Mouse (Mus musculus) liver, embryonic 13.5 days (tissue): ENCODE data around the gene Olfr1281. TPM values are rescaled to one million over a fixed set of nuclear protein-coding genes. Genes with fewer than 3 reads are reported as not detected.
"Not testable (repeated sequence)": the region's sequence is repeated elsewhere in the genome, so short reads cannot be mapped to it uniquely, and the experiment has no call there.

Experiments
- ATAC-seq: fragments of 200-750 bp; cut with Nextera tagmentation; 2 replicates; pipeline ENCODE4 v1.8.0; 2017; ENCODE audit warnings: low read depth, mild to moderate bottlenecking, moderate number of reproducible peaks, moderate library complexity
- DNase-seq: peaks from one replicate; pipeline ENCODE4 v3.0.0; 2022
- H3K27ac ChIP-seq: fragments of 300-500 bp; sonication (generic); 2 replicates; pipeline ENCODE4 v1.5.1; 2015; ENCODE audit warnings: moderate library complexity, mild to moderate bottlenecking, inconsistent platforms
- H3K27me3 ChIP-seq: fragments of 300-500 bp; sonication (generic); 2 replicates; pipeline ENCODE4 v1.6.1; 2015; ENCODE audit warnings: mild to moderate bottlenecking, inconsistent platforms
- H3K36me3 ChIP-seq: fragments of 300-500 bp; sonication (generic); 2 replicates; pipeline ENCODE4 v1.6.1; 2015; ENCODE audit warnings: mild to moderate bottlenecking, inconsistent platforms
- H3K4me1 ChIP-seq: fragments of 300-500 bp; sonication (generic); replicated peaks from 2 replicates; pipeline ENCODE4 v1.6.1; 2015; ENCODE audit warnings: inconsistent platforms
- H3K4me2 ChIP-seq: fragments of 300-500 bp; sonication (generic); 2 replicates; pipeline ENCODE4 v1.6.1; 2015; ENCODE audit warnings: inconsistent platforms, mild to moderate bottlenecking, moderate library complexity
- H3K4me3 ChIP-seq: fragments of 300-500 bp; sonication (generic); replicated peaks from 2 replicates; pipeline ENCODE4 v1.5.1; 2015; ENCODE audit warnings: mild to moderate bottlenecking, inconsistent platforms
- H3K9ac ChIP-seq: fragments of 300-500 bp; sonication (generic); 2 replicates; pipeline ENCODE4 v1.6.1; 2015; ENCODE audit warnings: mild to moderate bottlenecking, inconsistent platforms
- H3K9me3 ChIP-seq: fragments of 300-500 bp; sonication (generic); replicated peaks from 2 replicates; pipeline ENCODE4 v1.6.1; 2016; ENCODE audit warnings: inconsistent platforms
- WGBS: fragments of 180-500 bp; shearing (Covaris S2); methylation state at CpG from one replicate; pipeline ENCODE4 v1.1.7; 2015; ENCODE audit not compliant: insufficient replicate concordance; 5-methylcytosine and 5-hydroxymethylcytosine counted together
- polyA plus RNA-seq: library from polyadenylated mRNA; unstranded; fragments of >200 nt; fragmentation: Nextera tagmentation; extraction: Ambion mirVana; gene quantifications from 2 replicates; pipeline ENCODE4 v1.2.1, GENCODE M21; 2015

Gene Olfr1281
- not detected in 2 replicates for polyA plus RNA-seq

- no peak within 1 kb of the TSS for H3K4me3 ChIP-seq
- no peak within 1 kb of the TSS for H3K9ac ChIP-seq
- H3K27ac ChIP-seq, result no peak within 1 kb of the TSS
- no peak for DNase-seq
- H3K27me3 ChIP-seq, result no peaks in the 10 kb centered on the region
- no peaks in the 10 kb centered on the region for H3K9me3 ChIP-seq
- H3K4me2 ChIP-seq, result no peak within 1 kb of the TSS
- 46% methylated on average over 2 of the region's 2 CpGs for WGBS
- no peak for ATAC-seq
- no peaks in the 10 kb centered on the region for H3K4me1 ChIP-seq
- no peaks in the 10 kb centered on the region for H3K36me3 ChIP-seq
Observed at GRCm38 (mm10) chr2:111326220-111326619, at the start of gene Olfr1281. Olfr1281 (plus strand) TSS chr2:111326520.

- H3K4me3 ChIP-seq, result no peak within 1 kb of the TSS
- H3K36me3 ChIP-seq, result no peaks in the 10 kb centered on the region
- no peaks in the 10 kb centered on the region for H3K4me1 ChIP-seq
- no peak within 1 kb of the TSS for H3K4me2 ChIP-seq
- no peak for DNase-seq
- H3K9ac ChIP-seq, result no peak within 1 kb of the TSS
- H3K27ac ChIP-seq, result no peak within 1 kb of the TSS
- no peaks in the 10 kb centered on the region; the same call in 1 of the 2 replicates for H3K9me3 ChIP-seq
- H3K27me3 ChIP-seq, result no peaks in the 10 kb centered on the region
- ATAC-seq, result no peak
Observed at GRCm38 (mm10) chr2:111289836-111290235, 36.5 kb upstream of the Olfr1281 start, which contains the start of gene Olfr1278. Olfr1278 (plus strand) TSS chr2:111290136.

GRCm38 (mm10) chr2:111298541-111298940, 27.8 kb upstream of the Olfr1281 start:
- Histone ChIP-seq H3K9ac (no peak overlapping the region), H3K36me3 (no peaks in the 10 kb centered on the region), H3K27ac (no peak overlapping the region), H3K4me3 (no peak overlapping the region), H3K4me2 (no peak overlapping the region), H3K4me1 (no peaks in the 10 kb centered on the region), H3K27me3 (no peaks in the 10 kb centered on the region), H3K9me3 (no peaks in the 10 kb centered on the region)
- DNase-seq (no peak), ATAC-seq (no peak)

GRCm38 (mm10) chr2:111300374-111300773, 25.9 kb upstream of the Olfr1281 start, which contains the start of gene Olfr1279:
Olfr1279 (plus strand) TSS chr2:111300635.
- no peak within 1 kb of the TSS for H3K27ac ChIP-seq
- no peak for ATAC-seq

GRCm38 (mm10) chr2:111313717-111314116, 12.6 kb upstream of the Olfr1281 start, which contains the start of gene Olfr1280:
Olfr1280 (plus strand) TSS chr2:111314017.
- DNase-seq (no peak), ATAC-seq (no peak)
- no peaks in the 10 kb centered on the region for H3K9me3 ChIP-seq
- no peaks in the 10 kb centered on the region for H3K36me3 ChIP-seq
- no peaks in the 10 kb centered on the region for H3K27me3 ChIP-seq
- H3K4me2 ChIP-seq, result no peak within 1 kb of the TSS
- H3K9ac ChIP-seq, result no peak within 1 kb of the TSS
- H3K4me3 ChIP-seq, result no peak within 1 kb of the TSS
- H3K4me1 ChIP-seq, result no peaks in the 10 kb centered on the region
- no peak within 1 kb of the TSS for H3K27ac ChIP-seq

More at GRCm38 (mm10) chr2:111300374-111300773, 25.9 kb upstream of the Olfr1281 start, which contains the start of gene Olfr1279:
- Histone ChIP-seq H3K9me3 (no peaks in the 10 kb centered on the region), H3K27me3 (no peaks in the 10 kb centered on the region), H3K36me3 (no peaks in the 10 kb centered on the region), H3K4me3 (no peak within 1 kb of the TSS), H3K4me1 (no peaks in the 10 kb centered on the region), H3K9ac (no peak within 1 kb of the TSS), H3K4me2 (no peak within 1 kb of the TSS)
- DNase-seq, result no peak

- H3K27me3 ChIP-seq, ATAC-seq, H3K4me1 ChIP-seq, DNase-seq, H3K4me3 ChIP-seq, H3K4me2 ChIP-seq, H3K36me3 ChIP-seq, H3K27ac ChIP-seq, H3K9me3 ChIP-seq, H3K9ac ChIP-seq: not testable (repeated sequence)
- WGBS, result 60% methylated on average over 5 of the region's 5 CpGs
Observed at GRCm38 (mm10) chr2:111333721-111334120, 7.4 kb downstream of the Olfr1281 start.

GRCm38 (mm10) chr2:111335976-111336375, 9.7 kb downstream of the Olfr1281 start, which contains the start of gene Olfr1282:
Olfr1282 (minus strand) TSS chr2:111336076.
- Histone ChIP-seq H3K27me3 (no peaks in the 10 kb centered on the region), H3K9me3 (no peaks in the 10 kb centered on the region), H3K4me2 (no peak within 1 kb of the TSS), H3K9ac (no peak within 1 kb of the TSS), H3K36me3 (no peaks in the 10 kb centered on the region), H3K27ac (no peak within 1 kb of the TSS), H3K4me1 (no peaks in the 10 kb centered on the region), H3K4me3 (no peak within 1 kb of the TSS)
- 43% methylated on average over 2 of the region's 2 CpGs for WGBS
- no peak for DNase-seq
- ATAC-seq, result no peak

GRCm38 (mm10) chr2:111366490-111366889, 40.2 kb downstream of the Olfr1281 start, which contains the start of gene Olfr1283:
Olfr1283 (plus strand) TSS chr2:111366790.
- no peaks in the 10 kb centered on the region for H3K27me3 ChIP-seq
- no peak for DNase-seq
- H3K9me3 ChIP-seq, result no peaks in the 10 kb centered on the region
- 49% methylated on average over 2 of the region's 2 CpGs for WGBS
- H3K4me1 ChIP-seq, result no peaks in the 10 kb centered on the region
- no peak within 1 kb of the TSS for H3K4me3 ChIP-seq
- no peak within 1 kb of the TSS for H3K4me2 ChIP-seq
- no peaks in the 10 kb centered on the region for H3K36me3 ChIP-seq
- H3K9ac ChIP-seq, result no peak within 1 kb of the TSS
- no peak within 1 kb of the TSS for H3K27ac ChIP-seq
- no peak for ATAC-seq

GRCm38 (mm10) chr2:111375222-111375621, 48.9 kb downstream of the Olfr1281 start, which contains the start of gene Olfr1284:
Olfr1284 (plus strand) TSS chr2:111375522.
- no peaks in the 10 kb centered on the region for H3K9me3 ChIP-seq
- no peak within 1 kb of the TSS for H3K9ac ChIP-seq
- no peak within 1 kb of the TSS for H3K4me2 ChIP-seq
- H3K27me3 ChIP-seq, result no peaks in the 10 kb centered on the region
- ATAC-seq, result no peak
- H3K4me1 ChIP-seq, result no peaks in the 10 kb centered on the region
- 69% methylated on average over 1 of the region's 1 CpGs for WGBS
- no peaks in the 10 kb centered on the region for H3K36me3 ChIP-seq
- H3K27ac ChIP-seq, result no peak within 1 kb of the TSS
- DNase-seq, result no peak
- H3K4me3 ChIP-seq, result no peak within 1 kb of the TSS

Other genes with a start within 250 kb of the Olfr1281 start
- not detected in 2 replicates for gene Gm13941, start 220.5 kb upstream of the Olfr1281 start, polyA plus RNA-seq
- gene Gm15130, start 173.6 kb upstream of the Olfr1281 start, polyA plus RNA-seq, result not detected in 2 replicates
- not detected in 2 replicates for gene 4930430A15Rik, start 96.9 kb upstream of the Olfr1281 start, polyA plus RNA-seq
- gene Olfr1275, start 91.2 kb upstream of the Olfr1281 start, polyA plus RNA-seq, result not detected in 2 replicates
- not detected in 2 replicates for gene Olfr1276, start 72.0 kb upstream of the Olfr1281 start, polyA plus RNA-seq
- not detected in 2 replicates for gene Olfr1277, start 52.4 kb upstream of the Olfr1281 start, polyA plus RNA-seq
- gene Olfr1278, start 36.4 kb upstream of the Olfr1281 start, polyA plus RNA-seq, result not detected in 2 replicates
- not detected in 2 replicates for gene Olfr1279, start 25.9 kb upstream of the Olfr1281 start, polyA plus RNA-seq
- not detected in 2 replicates for gene Olfr1280, start 12.5 kb upstream of the Olfr1281 start, polyA plus RNA-seq
- not detected in 2 replicates for gene Olfr1282, start 9.6 kb downstream of the Olfr1281 start, polyA plus RNA-seq
- gene Olfr1283, start 40.3 kb downstream of the Olfr1281 start, polyA plus RNA-seq, result not detected in 2 replicates
- not detected in 2 replicates for gene Olfr1284, start 49.0 kb downstream of the Olfr1281 start, polyA plus RNA-seq
- not detected in 2 replicates for gene Olfr1286, start 96.6 kb downstream of the Olfr1281 start, polyA plus RNA-seq
- not detected in 2 replicates for gene Olfr1287, start 122.6 kb downstream of the Olfr1281 start, polyA plus RNA-seq
- not detected in 2 replicates for gene Olfr1288, start 147.6 kb downstream of the Olfr1281 start, polyA plus RNA-seq
- gene Olfr1289, start 154.3 kb downstream of the Olfr1281 start, polyA plus RNA-seq, result not detected in 2 replicates
- gene Olfr1290, start 167.3 kb downstream of the Olfr1281 start, polyA plus RNA-seq, result not detected in 2 replicates
- not detected in 2 replicates for gene Olfr1291-ps1, start 170.7 kb downstream of the Olfr1281 start, polyA plus RNA-seq
- not detected in 2 replicates for gene Olfr1293-ps, start 198.7 kb downstream of the Olfr1281 start, polyA plus RNA-seq
- not detected in 2 replicates for gene Olfr1294, start 213.8 kb downstream of the Olfr1281 start, polyA plus RNA-seq
- gene Olfr1295, start 243.2 kb downstream of the Olfr1281 start, polyA plus RNA-seq, result not detected in 2 replicates